Comparison of ENCODE assay signal across 8 mouse cellular contexts in the genomic region with DNA sequence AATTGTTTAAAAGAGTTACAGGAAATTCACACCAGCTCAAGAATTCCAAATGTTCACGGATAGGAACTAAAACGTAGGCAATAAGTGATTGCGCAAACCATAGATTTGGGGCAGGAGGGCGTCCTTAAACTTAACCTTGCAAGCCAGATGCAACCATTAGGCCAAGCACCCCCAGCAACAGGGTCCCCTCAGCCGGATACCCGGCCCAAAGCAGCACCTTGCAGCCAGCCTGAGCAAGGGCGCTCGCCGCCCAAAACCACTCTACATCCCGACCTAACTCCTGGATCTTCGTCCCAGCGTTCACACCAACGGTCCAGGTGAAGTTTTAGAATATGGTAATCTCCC. TPM values are rescaled to one million over a fixed set of nuclear protein-coding genes. Genes with fewer than 3 reads are reported as not detected.
DNase-seq lines count a peak whose midpoint lies in the region; ATAC-seq lines count a peak whose summit lies in the region.

No protein-coding gene starts in this region.

- ATAC-seq in frontal cortex, adult (ENCODE audit: low TSS enrichment) = peak; percentile 3; the same call in 1 of the 2 replicates
- ATAC-seq in CD4-positive, CD25-positive, alpha-beta regulatory T cell, adult 4 months = peak; percentile 2
- peak; percentile 22 for ATAC-seq in forebrain, embryonic 12.5 days (ENCODE audit: low FRiP score)
- ATAC-seq in liver, embryonic 11.5 days (replicated peaks; ENCODE audit: low FRiP score) = peak; percentile 5; the same call in 1 of the 2 replicates
- no peak for ATAC-seq in stomach, embryonic 16.5 days (ENCODE audit: insufficient read depth, low FRiP score)

- H3K27ac ChIP-seq in forebrain, embryonic 12.5 days = no peak overlapping the region
- H3K27ac ChIP-seq in liver, embryonic 11.5 days (ENCODE audit: low read depth, low read length) = peak overlapping the region; percentile 98
- H3K27ac ChIP-seq in stomach, embryonic 16.5 days (ENCODE audit: low read length) = no peak overlapping the region; the same call in 1 of the 2 replicates

- H3K36me3 ChIP-seq in forebrain, embryonic 12.5 days (replicated peaks) = no peaks in the 10 kb centered on the region
- no peaks in the 10 kb centered on the region for H3K36me3 ChIP-seq in liver, embryonic 11.5 days (ENCODE audit: control insufficient read depth, insufficient read depth, low read length)
- H3K36me3 ChIP-seq in stomach, embryonic 16.5 days (ENCODE audit: control insufficient read depth, insufficient read depth, low read length) = no peaks in the 10 kb centered on the region

- no peaks in the 10 kb centered on the region for H3K9me3 ChIP-seq in forebrain, embryonic 12.5 days
- no peaks in the 10 kb centered on the region for H3K9me3 ChIP-seq in liver, embryonic 11.5 days (ENCODE audit: control insufficient read depth, low read length)
- no peaks in the 10 kb centered on the region for H3K9me3 ChIP-seq in stomach, embryonic 16.5 days (replicated peaks; ENCODE audit: control insufficient read depth, low read length)

- 2% methylated on average over 13 of the region's 13 CpGs for WGBS in forebrain, embryonic 12.5 days
- WGBS in liver, embryonic 11.5 days = 2% methylated on average over 13 of the region's 13 CpGs
- 1% methylated on average over 13 of the region's 13 CpGs for WGBS in stomach, embryonic 16.5 days

- H3K9ac ChIP-seq in forebrain, embryonic 12.5 days = peak overlapping the region; percentile 53
- peak overlapping the region; percentile 69 for H3K9ac ChIP-seq in liver, embryonic 11.5 days (ENCODE audit: low read depth, low read length)
- H3K9ac ChIP-seq in stomach, embryonic 16.5 days (ENCODE audit: low read length) = peak overlapping the region; percentile 94

- no peak for DNase-seq in frontal cortex, postnatal 25 days (ENCODE audit: low spot score in 2 of 2)
- DNase-seq in liver, embryonic 11.5 days (ENCODE audit: low spot score) = no peak
- DNase-seq in urinary bladder, postnatal 36 days (ENCODE audit: low spot score in 2 of 2) = no peak
- no peak for DNase-seq in left cerebral cortex, adult 11 months (ENCODE audit: low spot score)

- peak overlapping the region; percentile 78 for H3K4me3 ChIP-seq in forebrain, embryonic 12.5 days (replicated peaks)
- peak overlapping the region; percentile 73 for H3K4me3 ChIP-seq in liver, embryonic 11.5 days (ENCODE audit: low read depth, low read length)
- H3K4me3 ChIP-seq in stomach, embryonic 16.5 days (replicated peaks; ENCODE audit: low read length) = peak overlapping the region; percentile 86

- H3K27me3 ChIP-seq in forebrain, embryonic 12.5 days = no peaks in the 10 kb centered on the region
- no peaks in the 10 kb centered on the region for H3K27me3 ChIP-seq in liver, embryonic 11.5 days (replicated peaks; ENCODE audit: control insufficient read depth, insufficient read depth, low read length)
- H3K27me3 ChIP-seq in stomach, embryonic 16.5 days (ENCODE audit: control insufficient read depth, insufficient read depth, low read length) = no peaks in the 10 kb centered on the region

- H3K4me2 ChIP-seq in forebrain, embryonic 12.5 days = peak overlapping the region; percentile 66
- peak overlapping the region; percentile 97 for H3K4me2 ChIP-seq in liver, embryonic 11.5 days
- peak overlapping the region; percentile 71 for H3K4me2 ChIP-seq in stomach, embryonic 16.5 days (ENCODE audit: low read depth, low read length)

- peaks cover 28% of the 10 kb centered on the region for H3K4me1 ChIP-seq in forebrain, embryonic 12.5 days
- peaks cover 14% of the 10 kb centered on the region for H3K4me1 ChIP-seq in liver, embryonic 11.5 days (replicated peaks; ENCODE audit: control insufficient read depth, insufficient read depth, low read length)
- peaks cover 6% of the 10 kb centered on the region for H3K4me1 ChIP-seq in stomach, embryonic 16.5 days (ENCODE audit: control insufficient read depth, insufficient read depth, low read length)

RNA-seq across cellular contexts. Expression of a gene that starts 0.6 kb away (rescaled TPM):
- polyA plus RNA-seq in CD4-positive, CD25-positive, alpha-beta regulatory T cell, adult 4 months (2017; shearing (Covaris generic)) = 1 to 10 TPM; 7.3 to 8.8 TPM
- polyA plus RNA-seq in forebrain, embryonic 12.5 days (2016; fragmentation: Nextera tagmentation; extraction: Ambion mirVana) = 2.2 TPM in 2 replicates
- 3.4 and 3.9 TPM in 2 replicates for polyA plus RNA-seq in liver, embryonic 11.5 days (2014; fragmentation: Nextera tagmentation; extraction: Ambion mirVana)
- 2.2 and 2.6 TPM in 2 replicates for polyA plus RNA-seq in stomach, embryonic 16.5 days (2015; fragmentation: Nextera tagmentation; extraction: Ambion mirVana)
